ENCODE assay signal across 33 mouse cellular contexts in genomic region chr7:84114775-84115174, GRCm38 (mm10). TPM values are rescaled to one million over a fixed set of nuclear protein-coding genes. Genes with fewer than 3 reads are reported as not detected.
"Had no signal": no experiment of that assay in that cellular context is flagged by ENCODE, and none has a peak within 500 bp of the region (broad histone marks: within the 10 kb centered on the region; RNA-seq: fewer than 3 reads in every experiment).

No protein-coding gene starts in this region.

- H3K4me3 ChIP-seq: limb, embryonic 10.5 days; limb, embryonic 12.5 days; limb, embryonic 13.5 days; limb, embryonic 15.5 days; liver, embryonic 12.5 days; liver, embryonic 13.5 days; liver, embryonic 15.5 days; lung, embryonic 15.5 days; megakaryocyte, embryonic 14.5 days; midbrain, embryonic 10.5 days; midbrain, embryonic 12.5 days; midbrain, embryonic 13.5 days; midbrain, embryonic 15.5 days; myocyte had no signal

- ATAC-seq: liver, embryonic 12.5 days; liver, postnatal 0 days; lung, postnatal 0 days; midbrain, embryonic 13.5 days; midbrain, embryonic 15.5 days; midbrain, embryonic 16.5 days had no signal

- H3K9ac ChIP-seq: limb, embryonic 12.5 days; limb, embryonic 13.5 days; limb, embryonic 15.5 days; liver, embryonic 12.5 days; liver, embryonic 13.5 days; liver, embryonic 14.5 days; liver, embryonic 15.5 days; liver, postnatal 0 days; lung, embryonic 14.5 days; lung, embryonic 15.5 days; midbrain, embryonic 12.5 days; midbrain, embryonic 13.5 days; midbrain, embryonic 15.5 days had no signal

- DNase-seq: left cerebral cortex, postnatal 4 days; liver; liver, embryonic 13.5 days; liver, postnatal 0 days; lung, adult 18-20 months; lung, adult 2 months; lung, postnatal 14 days; midbrain, embryonic 14.5 days had no signal

- H3K9me3 ChIP-seq: limb, embryonic 10.5 days; limb, embryonic 12.5 days; limb, embryonic 13.5 days; limb, embryonic 15.5 days; liver, embryonic 12.5 days; liver, embryonic 13.5 days; liver, embryonic 15.5 days; lung, embryonic 15.5 days; megakaryocyte, embryonic 14.5 days; midbrain, embryonic 10.5 days; midbrain, embryonic 12.5 days; midbrain, embryonic 13.5 days; midbrain, embryonic 15.5 days had no signal

- H3K36me3 ChIP-seq: midbrain, embryonic 15.5 days had no signal

- H3K27me3 ChIP-seq: limb, embryonic 12.5 days; limb, embryonic 13.5 days; limb, embryonic 15.5 days; liver, embryonic 12.5 days; liver, embryonic 13.5 days; liver, embryonic 15.5 days; lung, embryonic 15.5 days; megakaryocyte, embryonic 14.5 days; midbrain, embryonic 12.5 days; midbrain, embryonic 13.5 days; midbrain, embryonic 15.5 days had no signal

- H3K27ac ChIP-seq: limb, embryonic 10.5 days; limb, embryonic 12.5 days; limb, embryonic 13.5 days; limb, embryonic 15.5 days; liver, embryonic 12.5 days; liver, embryonic 13.5 days; liver, embryonic 14.5 days; liver, embryonic 15.5 days; lung, embryonic 15.5 days; macrophage; midbrain, embryonic 10.5 days; midbrain, embryonic 12.5 days; midbrain, embryonic 13.5 days had no signal

- H3K4me2 ChIP-seq: limb, embryonic 12.5 days; limb, embryonic 13.5 days; limb, embryonic 15.5 days; liver, embryonic 11.5 days; liver, embryonic 12.5 days; liver, embryonic 13.5 days; liver, embryonic 15.5 days; lung, embryonic 14.5 days; lung, embryonic 15.5 days; midbrain, embryonic 11.5 days; midbrain, embryonic 12.5 days; midbrain, embryonic 13.5 days; midbrain, embryonic 15.5 days had no signal

RNA-seq across cellular contexts. Expression of gene Cemip, which starts 28.5 kb away (rescaled TPM):
- total RNA-seq: liver, adult 2 months; megakaryocyte progenitor cell, adult 5-6 weeks; monocyte, adult 5-6 weeks had no signal
- polyA plus RNA-seq: limb, embryonic 10.5 days; limb, embryonic 11.5 days; liver, adult 2 months; liver, embryonic 16.5 days; liver, postnatal 0 days had no signal
